Mouse (Mus musculus) myocyte (in vitro differentiated cells): ENCODE measurements at regions not wholly inside any gene's neighbourhood (a gene's known extent, or its start where the extent isn't known, plus 50 kb on each side); places are given as distances from the start of the nearest gene placed in this dataset.

Source experiments
- H3K27me3 ChIP-seq: one replicate; pipeline ENCODE4 v1.6.1; 2011; ENCODE audit not compliant: control insufficient read depth, insufficient read depth, insufficient read length
- H3K36me3 ChIP-seq: one replicate; pipeline ENCODE4 v1.6.1; 2011; ENCODE audit not compliant: control insufficient read depth, insufficient read depth
- H3K4me2 ChIP-seq: one replicate; pipeline ENCODE4 v1.6.1; 2011; ENCODE audit warnings: low read depth, control low read depth
- H3K4me3 ChIP-seq: one replicate; pipeline ENCODE4 v1.5.1; 2011; ENCODE audit warnings: mild to moderate bottlenecking, control low read depth, moderate library complexity
- H3K79me2 ChIP-seq: one replicate; pipeline ENCODE4 v1.6.1; 2011; ENCODE audit not compliant: control insufficient read depth, insufficient read depth
- H3ac ChIP-seq: one replicate; pipeline ENCODE4 v1.6.1; 2011; ENCODE audit not compliant: control insufficient read depth, insufficient read length
- CEBPB ChIP-seq: IDR thresholded peaks from 2 replicates; pipeline ENCODE4 v1.6.1; 2011; ENCODE audit warnings: mild to moderate bottlenecking, moderate library complexity; ENCODE audit not compliant: poor library complexity, insufficient read depth, severe bottlenecking
- E2F4 ChIP-seq: IDR thresholded peaks from one replicate; pipeline ENCODE4 v1.6.1; 2011; ENCODE audit warnings: mild to moderate bottlenecking, control low read depth, moderate library complexity; ENCODE audit not compliant: insufficient read depth
- MAX ChIP-seq: IDR thresholded peaks from one replicate; pipeline ENCODE4 v1.6.1; 2011; ENCODE audit warnings: low read depth, mild to moderate bottlenecking, control low read depth
- MYOD1 ChIP-seq, 3 experiments: IDR thresholded peaks; one replicate each; pipeline ENCODE4 v1.6.1; 2011; ENCODE audit warnings: control low read depth in 2 of 3, low read depth in 2 of 3, mild to moderate bottlenecking in 2 of 3, moderate library complexity in 1 of 3; ENCODE audit not compliant: insufficient read length in 2 of 3, control insufficient read depth in 1 of 3
- MYOG ChIP-seq, 3 experiments: IDR thresholded peaks; one replicate each; pipeline ENCODE4 v1.6.1; 2011; ENCODE audit warnings: control low read depth in 2 of 3, low read depth in 2 of 3, mild to moderate bottlenecking in 2 of 3; ENCODE audit not compliant: insufficient read length in 2 of 3, control insufficient read depth in 1 of 3, insufficient read depth in 1 of 3
- POLR2A ChIP-seq: IDR thresholded peaks from one replicate; pipeline ENCODE4 v1.6.1; 2011; ENCODE audit warnings: low read depth, mild to moderate bottlenecking, control low read depth, moderate library complexity; ENCODE audit not compliant: insufficient read length
- POLR2AphosphoS2 ChIP-seq: IDR thresholded peaks from one replicate; pipeline ENCODE4 v1.6.1; 2011; ENCODE audit warnings: low read depth, control low read depth; ENCODE audit not compliant: insufficient read length
- REST ChIP-seq: IDR thresholded peaks from one replicate; pipeline ENCODE4 v1.6.1; 2011; ENCODE audit warnings: mild to moderate bottlenecking, control low read depth, moderate library complexity; ENCODE audit not compliant: insufficient read depth, insufficient read length
- SRF ChIP-seq: IDR thresholded peaks from one replicate; pipeline ENCODE4 v1.6.1; 2011; ENCODE audit warnings: low read depth; ENCODE audit not compliant: control insufficient read depth, insufficient read length
- TCF12 ChIP-seq: IDR thresholded peaks from one replicate; pipeline ENCODE4 v1.6.1; 2011; ENCODE audit warnings: mild to moderate bottlenecking, control low read depth; ENCODE audit not compliant: poor library complexity, insufficient read depth, severe bottlenecking
- TCF3 ChIP-seq: IDR thresholded peaks from one replicate; pipeline ENCODE4 v1.6.1; 2011; ENCODE audit warnings: low read depth, control low read depth; ENCODE audit not compliant: insufficient read length
- USF1 ChIP-seq: IDR thresholded peaks from one replicate; pipeline ENCODE4 v1.6.1; 2011; ENCODE audit warnings: low read depth, mild to moderate bottlenecking, control low read depth, moderate library complexity

DNA sequence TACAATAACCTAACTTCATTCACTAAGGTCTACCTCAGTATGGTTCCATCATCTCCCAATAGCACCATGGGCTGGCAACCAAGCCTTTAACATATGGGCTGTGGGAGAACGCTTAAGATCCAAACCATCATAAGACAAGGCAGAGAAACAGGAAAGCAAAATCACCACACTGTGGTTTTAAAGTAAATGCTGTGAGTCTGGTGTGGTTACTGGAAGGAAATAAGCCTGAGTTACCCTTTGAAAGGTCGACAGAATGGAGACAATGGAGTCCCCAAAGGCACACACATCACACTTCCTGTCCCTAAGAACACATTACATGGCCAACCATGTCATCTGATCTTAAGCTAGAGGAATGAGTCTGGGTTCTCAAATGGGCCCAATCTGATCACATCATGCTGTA lies 405.8 kb upstream of the Gm6657 start:
- no peak overlapping the region for H3ac ChIP-seq
- no peaks in the 10 kb centered on the region for H3K79me2 ChIP-seq
- H3K4me3 ChIP-seq = no peak overlapping the region
- no peak overlapping the region for H3K4me2 ChIP-seq
- H3K36me3 ChIP-seq = no peaks in the 10 kb centered on the region
- TF ChIP-seq POLR2AphosphoS2 (no peak), POLR2A (no peak), USF1 (no peak), MAX (no peak), SRF (no peak), TCF12 (no peak)
- no peaks in the 10 kb centered on the region for H3K27me3 ChIP-seq

- Histone ChIP-seq H3K4me3 (no peak overlapping the region), H3ac (no peak overlapping the region), H3K27me3 (no peaks in the 10 kb centered on the region), H3K36me3 (no peaks in the 10 kb centered on the region), H3K79me2 (no peaks in the 10 kb centered on the region), H3K4me2 (no peak overlapping the region)
- TF ChIP-seq MYOD1 (IDR thresholded peaks at IDR 0.05; ENCODE audit: control insufficient read depth in 1 of 3, insufficient read length in 2 of 3, low read depth in 2 of 3) = no peak
- no peak for TF ChIP-seq TCF3
- TF ChIP-seq SRF = no peak
- no peak for TF ChIP-seq CEBPB
- no peak for TF ChIP-seq USF1
- no peak for TF ChIP-seq TCF12
- TF ChIP-seq POLR2A = no peak
- TF ChIP-seq MYOG (IDR thresholded peaks at IDR 0.05; ENCODE audit: control insufficient read depth in 1 of 3, insufficient read depth in 1 of 3, insufficient read length in 2 of 3, low read depth in 2 of 3) = no peak
- TF ChIP-seq POLR2AphosphoS2 = no peak
- TF ChIP-seq E2F4 = no peak
- TF ChIP-seq REST = no peak
- no peak for TF ChIP-seq MAX
These were observed 404.6 kb upstream of the Gm6657 start for GRCm38 (mm10) chr12:77789427-77789826.

DNA sequence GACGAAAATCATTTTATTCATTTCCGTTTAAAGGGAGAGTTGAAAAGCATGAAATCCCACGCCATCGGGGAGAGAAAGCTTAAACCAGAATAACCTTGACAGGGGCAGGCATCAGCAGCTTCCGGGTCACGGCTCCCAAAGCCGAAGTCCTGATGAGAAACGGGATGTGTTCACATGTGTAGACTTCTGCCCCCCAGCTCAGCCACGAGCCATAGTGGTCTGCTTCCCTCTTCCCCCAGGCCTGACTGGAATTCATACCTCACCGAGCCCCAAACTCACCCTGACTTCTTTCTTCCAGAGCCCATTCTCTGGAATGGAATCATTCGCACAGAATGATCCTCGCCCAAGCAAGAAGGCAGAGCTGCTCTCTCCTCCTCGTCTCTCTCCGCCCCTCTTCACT lies 404.2 kb upstream of the Gm6657 start:
- no peaks in the 10 kb centered on the region for H3K79me2 ChIP-seq
- no peak overlapping the region for H3K4me3 ChIP-seq
- H3ac ChIP-seq = no peak overlapping the region
- no peaks in the 10 kb centered on the region for H3K36me3 ChIP-seq
- TF ChIP-seq USF1 (no peak), MYOG (IDR thresholded peaks at IDR 0.05; ENCODE audit: control insufficient read depth in 1 of 3, insufficient read depth in 1 of 3, insufficient read length in 2 of 3, low read depth in 2 of 3) (no peak), REST (no peak), POLR2A (no peak), CEBPB (no peak), POLR2AphosphoS2 (no peak), MAX (no peak), E2F4 (no peak), SRF (no peak), TCF3 (no peak), MYOD1 (IDR thresholded peaks at IDR 0.05; ENCODE audit: control insufficient read depth in 1 of 3, insufficient read length in 2 of 3, low read depth in 2 of 3) (no peak), TCF12 (no peak)
- no peak overlapping the region for H3K4me2 ChIP-seq
- no peaks in the 10 kb centered on the region for H3K27me3 ChIP-seq

DNA sequence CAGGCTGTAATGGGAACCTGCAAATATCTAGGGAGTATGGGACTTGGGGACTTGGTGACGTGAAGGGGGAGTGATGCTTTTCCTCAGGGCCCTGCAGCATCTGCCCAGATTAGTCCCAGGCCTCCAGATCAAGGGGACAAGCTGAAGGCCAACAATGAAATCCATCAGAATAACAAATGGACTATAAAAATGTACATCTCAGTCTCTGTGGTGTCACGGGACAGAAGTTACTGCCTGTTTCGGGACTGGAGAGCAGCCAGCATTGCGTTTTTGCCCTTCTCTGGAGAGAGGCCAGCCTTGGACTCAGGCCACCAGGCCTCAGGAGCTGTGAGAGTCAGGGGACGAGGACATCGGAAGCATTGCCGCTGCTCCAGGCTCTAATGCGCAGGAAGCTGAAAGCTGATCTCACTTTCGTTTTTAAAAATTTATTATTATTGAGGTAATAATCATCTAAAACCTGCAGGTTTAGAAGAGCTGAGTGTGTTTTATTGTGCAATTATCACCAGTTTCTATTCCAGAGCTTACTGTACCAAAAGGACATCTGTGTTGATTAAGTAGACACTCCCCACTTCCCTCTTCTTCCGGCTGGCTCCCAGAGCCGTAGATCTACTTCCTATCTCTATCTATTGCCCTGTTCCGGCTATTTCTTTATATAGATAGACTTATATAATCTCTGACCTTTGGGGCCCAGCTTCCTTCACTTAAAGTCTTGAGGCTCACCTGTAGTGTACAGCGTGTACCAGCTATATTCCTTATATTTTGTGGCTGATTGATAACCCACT lies 403.0 kb upstream of the Gm6657 start:
- peak overlapping the region; percentile 45 for H3K4me2 ChIP-seq
- TF ChIP-seq MYOG (IDR thresholded peaks at IDR 0.05; ENCODE audit: control insufficient read depth in 1 of 3, insufficient read depth in 1 of 3, insufficient read length in 2 of 3, low read depth in 2 of 3) (no peak), SRF (no peak), MYOD1 (IDR thresholded peaks at IDR 0.05; ENCODE audit: control insufficient read depth in 1 of 3, insufficient read length in 2 of 3, low read depth in 2 of 3) (no peak), MAX (no peak), USF1 (no peak), CEBPB (no peak), TCF12 (no peak), POLR2AphosphoS2 (no peak), REST (no peak), E2F4 (no peak)
- H3K4me3 ChIP-seq = no peak overlapping the region

DNA sequence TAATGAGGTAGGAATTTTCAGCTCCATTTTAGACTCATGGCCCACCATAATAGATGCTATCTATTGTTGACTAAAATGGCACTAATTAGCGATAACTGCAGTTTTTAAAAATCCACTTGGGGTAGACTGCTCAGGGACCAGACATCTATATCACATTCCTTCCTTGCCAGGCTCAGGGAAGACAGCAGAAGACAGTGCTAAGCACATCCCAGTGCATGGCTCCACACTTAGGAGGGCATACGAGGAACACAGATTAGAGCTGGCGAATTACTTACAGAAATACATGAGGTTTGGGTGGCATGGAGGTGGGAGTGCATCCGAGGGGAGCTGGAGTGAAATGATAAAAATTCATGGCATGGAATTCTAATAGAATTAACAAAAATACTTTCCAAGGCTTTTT lies 395.5 kb upstream of the Gm6657 start:
- TF ChIP-seq E2F4 (no peak), CEBPB (no peak), POLR2AphosphoS2 (no peak)
- Histone ChIP-seq H3K27me3 (no peaks in the 10 kb centered on the region), H3K36me3 (no peaks in the 10 kb centered on the region), H3K79me2 (no peaks in the 10 kb centered on the region), H3ac (no peak overlapping the region), H3K4me3 (no peak overlapping the region), H3K4me2 (no peak overlapping the region)

More for the DNA sequence above, 403.0 kb upstream of the Gm6657 start:
- Histone ChIP-seq H3ac (no peak overlapping the region), H3K79me2 (no peaks in the 10 kb centered on the region), H3K36me3 (no peaks in the 10 kb centered on the region), H3K27me3 (no peaks in the 10 kb centered on the region)
